Mouse (Mus musculus) left cerebral cortex, adult 6 months (tissue): ENCODE measurements around the gene St8sia2. TPM values are rescaled to one million over a fixed set of nuclear protein-coding genes. Genes with fewer than 3 reads are reported as not detected.

Experiments used
- long read RNA-seq, 2 experiments: library from polyadenylated mRNA; unstranded; transcript quantifications; one replicate each; pipeline ENCODE4 v2.0.0; 2019 to 2020
- polyA plus RNA-seq: library from polyadenylated mRNA; unstranded; fragments of <200 nt; fragmentation: Nextera tagmentation; gene quantifications from 2 replicates; pipeline ENCODE4 v1.2.3, GENCODE M21; 2021

Gene St8sia2
- polyA plus RNA-seq = 0.60 and 0.61 TPM in 2 replicates
- long read RNA-seq, experiment 1, full-length matches to known transcripts = 3 of 5 reads
- long read RNA-seq, experiment 1, partial matches to known transcripts = 0 of 5 reads
- long read RNA-seq, experiment 1, other reads (novel, unspliced or antisense) = 2 of 5 reads
- long read RNA-seq, experiment 2 = 0 reads

DNA sequence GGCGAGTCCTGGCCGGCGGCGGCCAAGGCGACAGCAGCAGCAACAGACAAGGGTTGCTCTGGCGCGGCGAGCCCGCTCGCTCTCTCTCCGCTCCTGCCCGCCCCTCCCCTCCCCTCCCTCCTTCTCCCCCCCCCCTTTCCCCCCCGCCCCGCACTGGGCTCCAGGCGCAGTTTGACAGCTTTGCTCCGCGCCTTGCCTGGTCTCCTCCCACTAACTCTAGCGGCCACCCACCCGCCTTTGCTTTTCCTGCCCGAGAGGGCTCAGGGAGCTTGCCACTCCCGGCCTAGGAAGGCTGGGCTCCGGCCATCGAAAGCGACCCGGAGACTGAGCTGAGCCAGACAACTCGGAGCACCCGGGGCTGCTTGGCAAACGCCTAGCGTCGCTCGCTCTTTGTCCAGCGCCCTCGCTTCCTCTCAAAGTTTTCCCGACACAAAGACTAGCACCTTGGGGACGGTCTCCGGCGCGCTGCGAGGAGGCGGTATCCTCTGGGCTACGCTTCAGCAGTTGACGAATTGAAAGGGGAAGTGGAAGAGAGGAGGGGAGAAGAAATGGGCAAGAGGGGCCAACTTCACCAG is at the start of gene St8sia2:
St8sia2 (minus strand) TSS at position 90 of the 575 bp plus-strand sequence.

